ENCODE assay signal across 10 mouse cellular contexts in genomic region chr1:77433148-77433547, GRCm38 (mm10).
"Had no signal": no experiment of that assay in that cellular context is flagged by ENCODE, and none has a peak within 500 bp of the region (broad histone marks: within the 10 kb centered on the region; RNA-seq: fewer than 3 reads in every experiment).

No protein-coding gene starts in this region.

- H3K9me3 ChIP-seq: limb, embryonic 12.5 days; liver, embryonic 13.5 days; midbrain, embryonic 13.5 days; stomach, embryonic 15.5 days had no signal

- DNase-seq: kidney, postnatal 10 days; kidney, postnatal 4 days; liver; liver, embryonic 13.5 days; liver, postnatal 0 days; lung, postnatal 36 days; right cerebral cortex, postnatal 14 days had no signal

- H3K9ac ChIP-seq: limb, embryonic 12.5 days; liver, embryonic 13.5 days; liver, postnatal 0 days; midbrain, embryonic 13.5 days; stomach, embryonic 15.5 days had no signal

- H3K4me2 ChIP-seq: limb, embryonic 12.5 days; liver, embryonic 13.5 days; midbrain, embryonic 13.5 days; stomach, embryonic 15.5 days had no signal

- H3K4me3 ChIP-seq: limb, embryonic 12.5 days; liver, embryonic 13.5 days; midbrain, embryonic 13.5 days; stomach, embryonic 15.5 days had no signal

- H3K36me3 ChIP-seq: liver, embryonic 13.5 days; midbrain, embryonic 13.5 days; stomach, embryonic 15.5 days had no signal

- H3K27me3 ChIP-seq: limb, embryonic 12.5 days; liver, embryonic 13.5 days; midbrain, embryonic 13.5 days; stomach, embryonic 15.5 days had no signal

- H3K27ac ChIP-seq: limb, embryonic 12.5 days; liver, embryonic 13.5 days; midbrain, embryonic 13.5 days; stomach, embryonic 15.5 days had no signal

- H3K4me1 ChIP-seq: limb, embryonic 12.5 days; liver, embryonic 13.5 days; stomach, embryonic 15.5 days had no signal

- ATAC-seq: liver, postnatal 0 days; midbrain, embryonic 13.5 days had no signal
